Mouse (Mus musculus) liver, embryonic 16.5 days (tissue): ENCODE results near the gene Fzd1. TPM values are rescaled to one million over a fixed set of nuclear protein-coding genes. Genes with fewer than 3 reads are reported as not detected.

Experiments used
- ATAC-seq: fragments of 200-750 bp; cut with Nextera tagmentation; 2 replicates; pipeline ENCODE4 v1.8.0; 2017; ENCODE audit warnings: low read depth, mild to moderate bottlenecking, moderate number of reproducible peaks, moderate library complexity
- H3K27ac ChIP-seq: fragments of 300-500 bp; sonication (generic); 2 replicates; pipeline ENCODE4 v1.5.1; 2014; ENCODE audit warnings: mild to moderate bottlenecking, low read length
- H3K27me3 ChIP-seq: fragments of 300-500 bp; sonication (generic); 2 replicates; pipeline ENCODE4 v1.6.1; 2014; ENCODE audit warnings: low read depth, low read length, mixed read lengths; ENCODE audit not compliant: control insufficient read depth, insufficient read depth
- H3K36me3 ChIP-seq: fragments of 300-500 bp; sonication (generic); 2 replicates; pipeline ENCODE4 v1.6.1; 2014; ENCODE audit warnings: mild to moderate bottlenecking; ENCODE audit not compliant: control insufficient read depth, insufficient read depth
- H3K4me1 ChIP-seq: fragments of 300-500 bp; sonication (generic); 2 replicates; pipeline ENCODE4 v1.6.1; 2014; ENCODE audit warnings: low read depth, low read length, mixed read lengths; ENCODE audit not compliant: control insufficient read depth
- H3K4me2 ChIP-seq: fragments of 300-500 bp; sonication (generic); 2 replicates; pipeline ENCODE4 v1.6.1; 2014; ENCODE audit warnings: low read depth, low read length, mixed read lengths
- H3K4me3 ChIP-seq: fragments of 300-500 bp; sonication (generic); 2 replicates; pipeline ENCODE4 v1.5.1; 2014; ENCODE audit warnings: low read depth, mild to moderate bottlenecking, low read length
- H3K9ac ChIP-seq: fragments of 300-500 bp; sonication (generic); 2 replicates; pipeline ENCODE4 v1.6.1; 2014; ENCODE audit warnings: low read depth, low read length
- H3K9me3 ChIP-seq: fragments of 300-500 bp; sonication (generic); replicated peaks from 2 replicates; pipeline ENCODE4 v1.6.1; 2016; ENCODE audit warnings: low read length; ENCODE audit not compliant: control insufficient read depth
- WGBS: fragments of 180-500 bp; shearing (Covaris S2); extraction: QIAGEN DNeasy Blood & Tissue Kit; methylation state at CpG from one replicate; pipeline ENCODE4 v1.1.7; 2014; ENCODE audit not compliant: insufficient replicate concordance; 5-methylcytosine and 5-hydroxymethylcytosine counted together
- polyA plus RNA-seq: library from polyadenylated mRNA; unstranded; fragments of >200 nt; fragmentation: Nextera tagmentation; extraction: Ambion mirVana; gene quantifications from 2 replicates; pipeline ENCODE4 v1.2.1, GENCODE M21; 2015

Fzd1 gene
- polyA plus RNA-seq, 1 experiment from 2014 or later, result 3.0 TPM

DNA sequence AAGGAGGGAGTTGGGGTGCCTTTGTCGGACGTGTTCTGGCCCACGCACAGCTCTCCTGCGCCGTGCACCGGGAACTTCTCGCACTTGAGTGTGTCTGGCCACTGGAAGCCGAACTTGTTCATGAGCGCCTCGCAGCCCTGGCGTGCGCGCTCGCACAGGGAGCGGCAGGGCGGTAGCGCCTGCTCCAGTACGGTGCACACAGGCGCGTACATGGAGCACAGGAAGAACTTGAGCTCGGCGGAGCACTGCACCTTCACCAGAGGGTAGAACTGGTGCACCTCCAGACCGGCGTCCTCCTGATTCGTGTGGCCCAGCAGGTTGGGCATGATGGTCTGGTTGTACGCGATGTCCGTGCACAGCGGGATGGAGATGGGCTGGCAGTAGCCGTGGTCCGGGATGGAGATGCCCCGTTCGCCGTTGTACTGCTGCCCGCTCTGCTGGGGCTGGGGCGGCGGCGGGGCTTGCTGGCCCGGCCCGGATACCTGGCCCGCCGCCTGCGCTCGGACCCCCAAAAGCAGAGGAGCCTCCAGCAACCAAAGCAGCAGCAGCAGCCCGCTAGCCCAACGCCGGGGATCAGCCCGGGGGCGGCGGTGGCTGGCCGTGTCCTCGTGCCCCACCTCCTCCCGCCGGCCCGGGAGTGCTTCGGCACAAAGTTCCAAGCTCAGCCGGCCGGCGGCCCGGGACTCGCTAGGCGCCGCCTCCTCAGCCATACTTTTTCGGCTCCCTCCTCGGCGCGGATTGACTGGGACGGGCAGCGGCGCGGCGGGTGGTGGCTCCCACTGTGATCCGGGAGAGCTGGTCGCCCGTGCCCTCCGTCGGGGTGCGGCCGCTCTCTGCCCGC lies 744 bp downstream of the Fzd1 start:
- Histone ChIP-seq H3K9ac (peak overlapping the region; percentile 62), H3K4me3 (peak overlapping the region; percentile 65), H3K9me3 (no peaks in the 10 kb centered on the region), H3K27ac (peak overlapping the region; percentile 78), H3K4me2 (peak overlapping the region; percentile 64), H3K36me3 (no peaks in the 10 kb centered on the region), H3K27me3 (peaks cover 46% of the 10 kb centered on the region), H3K4me1 (no peaks in the 10 kb centered on the region; the same call in 1 of the 2 replicates)
- ATAC-seq, result peak; percentile 49
- WGBS, result 1% methylated on average over 65 of the region's 80 CpGs

DNA sequence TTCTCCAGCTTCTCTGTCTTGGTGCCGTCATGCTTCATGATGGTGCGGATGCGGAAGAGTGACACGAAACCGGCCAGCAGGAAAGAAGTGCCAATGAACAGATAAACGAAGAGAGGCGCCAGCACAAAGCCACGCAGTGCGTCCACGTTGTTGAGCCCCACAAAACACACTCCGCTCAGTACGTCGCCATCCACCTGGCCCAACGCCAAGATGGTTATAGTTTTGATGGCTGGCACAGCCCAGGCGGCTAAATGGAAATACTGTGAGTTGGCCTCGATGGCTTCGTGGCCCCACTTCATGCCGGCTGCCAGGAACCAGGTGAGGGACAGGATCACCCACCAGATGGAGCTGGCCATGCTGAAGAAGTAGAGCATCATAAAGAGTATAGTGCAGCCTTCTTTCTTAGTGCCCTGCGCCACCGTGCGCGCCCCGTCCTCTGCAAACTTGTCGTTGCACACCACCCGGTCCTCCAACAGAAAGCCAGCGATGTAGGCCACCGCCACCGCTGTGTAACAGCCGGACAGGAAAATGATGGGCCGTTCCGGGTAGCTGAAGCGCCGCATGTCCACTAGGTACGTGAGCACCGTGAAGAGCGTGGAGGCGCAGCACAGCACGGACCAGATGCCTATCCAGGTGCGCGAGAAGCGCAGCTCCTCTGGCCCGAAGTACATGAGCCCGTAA lies 1.7 kb downstream of the Fzd1 start:
- no peaks in the 10 kb centered on the region for H3K9me3 ChIP-seq
- H3K36me3 ChIP-seq, result no peaks in the 10 kb centered on the region
- 6% methylated on average over 43 of the region's 43 CpGs for WGBS
- peak overlapping the region; percentile 65 for H3K4me3 ChIP-seq
- peak overlapping the region; percentile 64 for H3K4me2 ChIP-seq
- H3K27ac ChIP-seq, result no peak overlapping the region
- H3K27me3 ChIP-seq, result peaks cover 46% of the 10 kb centered on the region
- peak overlapping the region; percentile 62; the same call in 1 of the 2 replicates for H3K9ac ChIP-seq
- ATAC-seq, result no peak
- no peaks in the 10 kb centered on the region; the same call in 1 of the 2 replicates for H3K4me1 ChIP-seq

DNA sequence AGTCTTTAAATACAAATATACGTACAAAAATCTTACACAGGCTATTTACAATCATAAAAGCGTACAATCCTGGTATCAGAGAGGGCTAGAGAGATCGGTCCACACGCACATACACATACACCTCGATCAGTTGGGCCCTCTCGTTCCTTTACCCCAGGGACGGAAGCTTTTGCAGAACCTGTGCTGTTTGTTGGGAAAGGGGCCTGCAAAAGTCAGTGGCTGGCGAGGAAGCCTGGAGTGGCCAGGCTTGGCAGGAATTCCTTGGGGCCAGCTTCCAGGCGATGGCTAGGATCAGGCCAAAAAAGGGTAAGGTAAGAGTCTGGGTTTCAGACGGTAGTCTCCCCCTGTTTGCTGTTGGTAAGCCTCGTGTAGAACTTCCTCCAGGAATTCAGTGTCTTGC lies 2.5 kb downstream of the Fzd1 start:
- Histone ChIP-seq H3K27me3 (peaks cover 46% of the 10 kb centered on the region), H3K9ac (no peak overlapping the region), H3K4me3 (peak overlapping the region; percentile 65), H3K36me3 (no peaks in the 10 kb centered on the region), H3K9me3 (no peaks in the 10 kb centered on the region), H3K4me1 (no peaks in the 10 kb centered on the region; the same call in 1 of the 2 replicates), H3K27ac (no peak overlapping the region), H3K4me2 (0 out of 2 replicates have a peak overlapping the region, but pooled peaks have one; percentile 64)
- no peak for ATAC-seq
- 40% methylated on average over 11 of the region's 11 CpGs for WGBS

DNA sequence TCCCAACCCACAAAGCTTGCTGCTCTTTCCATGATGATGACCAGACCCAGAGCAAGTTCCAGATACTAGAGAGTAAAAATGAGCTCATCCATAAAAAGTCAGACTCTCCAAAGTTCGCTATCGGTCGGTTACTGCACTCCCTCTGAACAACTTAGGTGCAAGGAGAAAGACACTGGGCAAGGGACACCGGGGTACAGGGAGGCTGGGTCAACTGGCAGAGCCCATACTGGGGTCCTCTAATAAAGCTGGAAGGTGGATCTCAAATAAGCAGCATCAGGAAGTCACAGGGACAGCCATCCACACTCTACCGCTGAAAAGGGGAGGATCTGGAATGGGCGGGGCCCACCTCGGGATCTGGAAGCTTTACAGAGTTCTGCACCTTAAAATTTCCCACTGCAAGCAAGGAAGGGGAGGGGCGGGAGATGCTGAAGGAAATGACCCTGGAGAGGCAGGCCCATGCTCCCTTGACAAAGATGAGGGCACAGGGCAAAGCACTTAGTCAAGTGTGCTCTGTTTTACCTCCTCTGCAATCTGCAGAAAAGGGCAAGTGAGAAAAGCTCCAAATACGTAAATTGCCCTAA lies 3.0 kb downstream of the Fzd1 start:
- Histone ChIP-seq H3K4me1 (no peaks in the 10 kb centered on the region; the same call in 1 of the 2 replicates), H3K27me3 (peaks cover 46% of the 10 kb centered on the region), H3K4me2 (0 out of 2 replicates have a peak overlapping the region, but pooled peaks have one; percentile 6), H3K27ac (no peak overlapping the region), H3K36me3 (no peaks in the 10 kb centered on the region), H3K9ac (no peak overlapping the region), H3K4me3 (0 out of 2 replicates have a peak overlapping the region, but pooled peaks have one; percentile 3), H3K9me3 (no peaks in the 10 kb centered on the region)
- ATAC-seq, result no peak
- 31% methylated on average over 9 of the region's 9 CpGs for WGBS

DNA sequence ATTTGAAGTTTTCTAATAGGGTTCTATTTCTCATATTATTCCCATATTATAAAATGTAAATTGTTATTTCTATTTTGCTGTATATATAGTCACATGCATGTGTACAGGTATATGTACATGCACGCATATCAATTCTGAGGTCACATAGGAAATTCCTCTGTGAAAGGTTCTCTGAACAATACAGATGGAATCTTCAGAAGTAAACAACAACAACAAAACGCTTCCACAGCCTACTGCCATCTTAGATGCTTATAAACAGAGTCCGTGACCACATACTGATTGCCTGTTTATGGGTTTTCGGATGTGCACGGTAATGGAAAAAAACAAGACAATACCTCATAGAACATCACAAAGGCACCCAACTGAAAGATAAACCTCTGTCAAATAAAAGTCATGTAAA lies 4.7 kb downstream of the Fzd1 start:
- H3K27ac ChIP-seq, result no peak overlapping the region
- no peaks in the 10 kb centered on the region for H3K9me3 ChIP-seq
- no peaks in the 10 kb centered on the region for H3K36me3 ChIP-seq
- no peak overlapping the region for H3K4me3 ChIP-seq
- WGBS, result 62% methylated on average over 5 of the region's 5 CpGs
- peaks cover 34% of the 10 kb centered on the region for H3K27me3 ChIP-seq
- H3K9ac ChIP-seq, result no peak overlapping the region
- ATAC-seq, result no peak
- H3K4me2 ChIP-seq, result no peak overlapping the region
- H3K4me1 ChIP-seq, result no peaks in the 10 kb centered on the region

DNA sequence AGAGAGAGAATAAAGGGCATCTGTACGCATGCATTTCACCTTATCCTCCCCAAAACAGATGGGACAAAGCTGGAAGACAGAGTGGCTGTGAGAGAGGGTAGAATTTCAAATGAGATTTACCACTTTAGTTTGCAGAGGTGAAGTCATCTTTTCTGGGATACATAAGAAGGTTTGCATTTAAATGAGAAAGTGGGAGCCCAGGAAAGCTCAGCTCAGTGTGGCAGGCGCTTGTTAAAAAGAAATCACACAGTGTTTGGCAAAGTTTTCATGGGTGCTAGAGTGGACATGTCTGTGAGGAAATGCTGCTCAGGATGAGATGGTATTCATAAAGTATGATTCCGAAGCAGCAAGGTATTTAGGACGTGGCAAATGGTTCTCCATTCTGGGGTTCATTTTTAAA lies 15.1 kb downstream of the Fzd1 start:
- Histone ChIP-seq H3K9ac (no peak overlapping the region), H3K4me3 (no peak overlapping the region), H3K27ac (no peak overlapping the region), H3K27me3 (no peaks in the 10 kb centered on the region), H3K4me2 (no peak overlapping the region), H3K9me3 (no peaks in the 10 kb centered on the region), H3K36me3 (no peaks in the 10 kb centered on the region), H3K4me1 (no peaks in the 10 kb centered on the region)
- no peak for ATAC-seq
- 49% methylated on average over 4 of the region's 4 CpGs for WGBS

DNA sequence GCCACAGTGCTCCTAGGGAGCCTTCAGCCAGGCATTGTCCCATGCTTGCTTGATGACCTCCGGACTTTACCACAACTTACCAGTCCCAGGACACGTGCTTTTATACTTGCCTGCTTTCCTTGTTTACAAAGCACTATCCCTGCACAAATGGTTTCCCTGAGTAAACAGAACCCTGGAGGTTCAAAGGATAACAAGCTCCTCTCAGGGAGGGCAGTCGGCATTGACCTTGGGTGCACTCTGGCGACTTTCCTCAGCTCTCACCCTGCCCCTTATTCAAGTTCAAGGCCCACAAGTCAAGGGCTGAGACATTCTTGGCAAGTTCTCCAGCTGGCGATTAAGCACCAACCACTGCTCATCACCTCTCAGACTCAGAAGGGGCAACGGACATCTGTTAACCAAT lies 20.8 kb downstream of the Fzd1 start:
- no peak overlapping the region for H3K27ac ChIP-seq
- no peak overlapping the region for H3K4me3 ChIP-seq
- no peak overlapping the region for H3K9ac ChIP-seq
- no peak overlapping the region for H3K4me2 ChIP-seq
- no peaks in the 10 kb centered on the region for H3K9me3 ChIP-seq
- no peaks in the 10 kb centered on the region for H3K4me1 ChIP-seq
- peak; percentile 71 for ATAC-seq
- 32% methylated on average over 6 of the region's 6 CpGs for WGBS
- no peaks in the 10 kb centered on the region for H3K27me3 ChIP-seq
- no peaks in the 10 kb centered on the region for H3K36me3 ChIP-seq

DNA sequence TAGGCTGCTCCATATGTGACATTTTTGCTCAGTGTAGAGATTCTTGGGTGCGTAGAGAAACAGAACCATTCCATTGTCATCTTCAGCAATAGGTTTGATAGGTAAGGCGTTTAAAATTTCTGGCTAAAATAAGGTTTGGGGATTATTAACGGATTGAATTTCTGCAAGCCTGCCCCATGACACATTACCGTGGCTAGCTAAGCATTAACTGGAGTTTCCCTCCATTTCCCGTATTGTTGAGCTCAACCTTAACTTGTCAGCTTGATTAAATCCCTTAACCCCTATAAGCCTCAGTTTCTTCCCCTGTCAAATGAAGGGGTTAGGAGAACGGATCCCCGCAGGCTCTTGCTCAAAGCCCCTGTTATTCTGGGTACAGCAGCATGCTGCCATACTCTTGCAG lies 22.4 kb downstream of the Fzd1 start:
- no peaks in the 10 kb centered on the region for H3K4me1 ChIP-seq
- H3K27me3 ChIP-seq, result no peaks in the 10 kb centered on the region
- no peak for ATAC-seq

More for the DNA sequence above, 22.4 kb downstream of the Fzd1 start:
- H3K4me2 ChIP-seq, result no peak overlapping the region
- H3K36me3 ChIP-seq, result no peaks in the 10 kb centered on the region
- no peak overlapping the region for H3K4me3 ChIP-seq
- no peak overlapping the region for H3K27ac ChIP-seq
- 58% methylated on average over 7 of the region's 7 CpGs for WGBS
- no peaks in the 10 kb centered on the region for H3K9me3 ChIP-seq
- H3K9ac ChIP-seq, result no peak overlapping the region
